Mouse (Mus musculus) layer of hippocampus, postnatal 14 days (tissue): ENCODE data around the gene Dnase1. TPM values are rescaled to one million over a fixed set of nuclear protein-coding genes. Genes with fewer than 3 reads are reported as not detected.
"Not testable (repeated sequence)": the region's sequence is repeated elsewhere in the genome, so short reads cannot be mapped to it uniquely, and the experiment has no call there.

Experiments
- DNase-seq, 2 experiments: peaks; one replicate each; pipeline ENCODE4 v3.0.0; 2021 to 2022; ENCODE audit warnings: low spot score in 2 of 2, mixed read lengths in 1 of 2
- microRNA-seq, 2 experiments: library from miRNA; unstranded; fragments of <30 nt; microRNA quantifications; one replicate each; pipeline ENCODE4 v1.2.0; 2021
- total RNA-seq, 2 experiments: library from RNA; stranded (reverse); gene quantifications; 2 replicates each; pipeline ENCODE4 v1.2.3; 2021

Gene Dnase1
- total RNA-seq, 2 experiments from 2014 or later: not detected

DNA sequence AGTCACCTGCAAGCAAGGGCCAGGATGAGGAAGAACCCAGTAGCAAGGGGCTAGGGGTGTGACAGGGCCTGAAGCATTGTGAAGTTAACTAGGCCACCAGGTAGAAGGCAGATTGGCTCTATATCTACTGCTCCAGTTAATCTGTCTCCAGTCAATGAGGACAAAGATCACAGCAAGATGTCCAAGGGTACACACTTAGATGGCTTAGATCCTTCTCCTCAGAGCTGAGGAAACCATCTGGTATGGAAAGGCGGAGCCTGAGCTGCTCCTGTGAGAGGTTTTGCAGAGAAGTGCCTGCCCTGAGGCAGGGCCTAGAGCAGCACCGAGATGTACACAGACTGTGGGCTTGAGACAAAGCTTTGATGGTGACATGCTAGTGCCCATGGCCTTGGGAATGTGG, 7.4 kb downstream of the Dnase1 start:
- no peak for DNase-seq

DNA sequence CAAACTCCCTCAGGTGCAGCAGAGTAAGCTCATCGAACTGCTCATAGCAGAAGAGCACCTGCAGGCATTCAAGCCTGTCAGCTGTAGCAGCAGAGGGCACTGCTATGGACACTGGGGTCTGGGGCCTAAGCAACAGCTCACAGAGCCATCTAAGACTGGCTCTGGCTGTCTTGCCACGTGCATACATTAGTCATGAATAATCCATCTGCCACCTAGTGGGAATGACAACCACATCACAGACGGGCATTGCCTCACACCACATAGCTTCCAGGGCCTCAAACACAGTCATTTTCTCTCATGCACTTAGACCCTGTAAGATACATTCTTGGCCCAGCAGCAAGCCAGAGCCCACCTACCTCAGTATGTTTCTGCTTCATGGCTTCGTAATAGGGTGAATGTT, 8.8 kb downstream of the Dnase1 start:
- DNase-seq: no peak

DNA sequence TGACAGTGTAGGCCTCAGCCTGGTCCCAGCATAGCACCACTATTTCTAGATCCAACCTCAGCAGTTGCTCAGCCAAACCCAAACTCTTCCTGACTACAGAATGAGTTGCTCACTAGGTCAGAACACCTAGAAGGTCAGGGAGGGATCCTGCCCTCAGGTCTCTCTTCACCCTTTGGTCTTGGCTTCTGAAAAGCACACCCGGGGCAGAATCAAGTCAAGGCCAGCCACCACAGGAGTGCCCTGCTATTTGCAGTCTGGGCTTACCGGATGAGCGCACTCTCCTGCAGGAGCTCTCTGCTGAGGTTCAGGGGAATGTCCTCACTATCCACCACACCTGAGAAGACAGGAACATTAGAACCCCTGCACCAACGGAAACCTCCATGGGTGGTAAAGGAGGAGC, 15.9 kb downstream of the Dnase1 start:
- DNase-seq: no peak

DNA sequence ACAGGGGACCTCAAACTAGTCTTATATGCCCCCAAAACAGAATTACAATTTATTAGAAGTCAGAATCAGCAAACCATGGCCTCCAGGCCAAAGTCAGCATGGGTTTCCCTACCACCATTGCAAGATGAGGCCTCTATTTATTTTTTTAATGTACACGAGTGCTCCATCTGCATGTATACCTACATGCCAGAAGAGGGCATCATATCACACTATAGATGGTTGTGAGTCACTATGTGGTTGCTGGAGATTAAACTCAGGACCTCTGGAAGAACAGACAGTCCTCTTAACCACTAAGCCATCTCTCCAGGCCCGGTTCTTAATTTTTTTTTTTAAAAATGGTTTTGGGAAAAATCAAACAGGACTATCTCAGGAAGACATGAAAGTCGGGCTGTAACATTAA, 17.1 kb downstream of the Dnase1 start:
- DNase-seq: no peak

DNA sequence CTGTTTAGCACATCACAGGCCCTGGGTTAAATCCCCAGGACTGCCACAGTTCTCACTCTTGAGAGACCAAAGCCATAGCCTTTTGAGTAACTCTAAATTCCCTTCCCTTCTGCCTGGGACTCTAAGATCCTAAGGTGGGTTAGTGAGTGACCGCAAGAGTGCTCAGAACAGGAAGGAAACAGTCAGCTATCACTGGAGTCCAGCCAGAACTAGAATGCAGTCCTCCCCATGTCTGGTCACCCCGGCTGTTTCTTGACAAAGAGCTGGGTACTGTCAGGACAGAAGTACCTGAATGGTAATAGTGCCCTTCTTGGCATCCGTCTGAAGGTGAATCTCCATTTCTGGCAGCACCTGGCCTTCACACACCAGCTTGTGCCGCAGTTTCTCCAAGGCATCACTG, 28.2 kb downstream of the Dnase1 start:
- no peak for DNase-seq

DNA sequence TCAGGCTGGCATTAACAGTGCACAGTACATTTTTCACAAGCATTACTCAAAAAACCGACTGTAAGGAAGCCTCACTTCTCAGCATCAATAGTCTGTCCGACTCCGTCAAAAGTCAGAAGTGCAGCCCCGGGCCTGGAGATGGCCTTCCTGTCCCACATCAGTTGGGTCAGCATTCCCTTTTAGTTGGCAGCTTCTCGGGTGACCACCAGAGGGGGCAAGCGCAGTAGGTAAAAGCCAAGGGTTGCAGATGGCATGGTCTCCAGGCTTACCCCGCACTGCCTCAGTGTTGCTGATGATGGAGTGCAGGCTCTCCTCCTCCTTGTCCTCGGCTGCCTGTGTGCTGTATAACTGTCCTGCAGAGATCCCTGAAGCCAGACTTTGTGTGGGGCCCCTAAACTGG, 31.8 kb downstream of the Dnase1 start:
- DNase-seq: peak; percentile 43 to 50

DNA sequence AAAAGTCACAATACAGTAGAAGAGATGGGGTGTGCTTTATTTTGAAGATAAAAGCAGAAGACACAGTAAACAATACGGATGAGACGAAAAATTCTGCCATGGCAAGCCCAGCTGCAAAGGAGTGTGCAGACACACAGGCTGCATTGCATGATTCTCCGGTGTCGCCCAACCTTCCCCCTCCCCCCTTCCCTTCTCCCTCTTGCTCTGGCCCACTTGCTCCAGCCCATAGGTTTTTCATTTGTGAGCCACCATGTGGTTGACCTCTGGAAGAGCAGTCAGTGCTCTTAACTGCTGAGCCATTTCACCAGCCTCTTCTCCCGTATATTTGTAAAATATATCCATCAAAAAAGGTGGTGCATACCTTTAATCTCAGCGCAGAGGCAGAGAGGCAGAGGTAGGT, 37.6 kb downstream of the Dnase1 start:
- no peak for DNase-seq

DNA sequence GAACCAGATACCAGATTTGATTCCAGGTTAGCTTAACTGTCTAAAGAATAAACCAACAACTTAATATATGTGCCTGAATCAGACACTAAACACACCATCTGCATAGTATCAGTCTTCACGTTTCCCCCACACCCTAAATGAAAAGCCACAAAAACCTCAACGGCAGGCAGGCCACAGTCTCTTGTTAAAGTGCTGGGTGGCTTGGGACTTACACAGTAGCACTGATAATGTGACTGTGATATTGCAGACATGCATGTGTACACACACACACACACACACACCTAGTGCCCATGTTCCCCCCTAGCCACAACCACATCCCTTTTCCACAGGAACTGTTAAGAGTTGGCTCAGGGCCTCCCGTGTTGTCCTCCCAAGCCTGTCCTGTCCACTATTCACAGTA, 38.1 kb downstream of the Dnase1 start:
- no peak for DNase-seq

DNA sequence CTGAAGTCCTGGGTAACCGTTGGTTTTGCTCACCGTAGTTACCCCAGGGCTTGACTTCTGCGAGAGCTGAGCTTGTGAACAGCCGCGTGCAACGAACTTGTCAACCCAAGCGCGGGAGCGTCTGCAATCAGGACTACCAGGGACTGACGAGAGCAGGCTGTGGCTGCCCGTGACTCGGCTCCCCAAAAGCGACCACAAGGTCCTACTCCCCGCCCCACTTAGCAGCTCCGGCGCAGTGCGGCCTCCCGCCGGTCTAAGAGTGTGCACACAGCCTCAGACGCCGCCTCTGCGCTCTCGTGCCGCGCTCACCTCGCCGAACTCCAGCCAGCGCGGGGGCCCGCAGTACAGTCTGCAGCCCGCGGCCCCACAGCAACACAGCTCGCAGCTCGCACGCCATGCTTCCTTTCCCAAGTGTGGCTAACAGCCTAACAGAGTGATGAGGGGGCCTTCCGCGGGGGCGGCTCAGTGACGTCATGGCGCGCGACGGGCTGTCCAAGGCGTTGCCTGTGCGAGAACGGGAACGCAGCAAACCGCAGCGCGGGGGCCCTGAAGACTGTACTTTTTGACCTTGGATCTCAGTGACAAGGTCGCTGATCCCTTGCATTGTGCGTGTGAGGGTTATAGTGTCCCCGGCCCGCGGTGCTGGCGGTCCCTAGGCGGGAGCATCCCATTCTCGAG, 40.8 kb downstream of the Dnase1 start, which contains the start of gene Trap1:
Gene Trap1 (minus strand): TSS at position 444 of the 678 bp plus-strand sequence.
- peak; percentile 95 to 96 for DNase-seq

DNA sequence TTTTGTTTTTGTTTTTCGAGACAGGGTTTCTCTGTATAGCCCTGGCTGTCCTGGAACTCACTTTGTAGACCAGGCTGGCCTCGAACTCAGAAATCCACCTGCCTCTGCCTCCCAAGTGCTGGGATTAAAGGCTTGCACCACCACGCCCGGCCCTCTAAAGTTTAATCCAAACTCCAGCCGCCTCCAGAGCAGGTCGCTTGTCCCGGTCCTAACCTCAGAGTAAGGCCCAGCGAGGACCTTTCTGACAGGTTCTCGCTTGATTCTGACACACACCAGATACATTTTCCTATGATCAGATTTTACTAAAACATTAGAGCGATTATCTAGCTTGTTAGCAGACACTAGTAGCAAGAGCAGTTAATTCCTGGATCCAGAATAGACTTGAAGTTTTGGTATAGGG, 41.6 kb downstream of the Dnase1 start:
- not testable (repeated sequence) for DNase-seq

DNA sequence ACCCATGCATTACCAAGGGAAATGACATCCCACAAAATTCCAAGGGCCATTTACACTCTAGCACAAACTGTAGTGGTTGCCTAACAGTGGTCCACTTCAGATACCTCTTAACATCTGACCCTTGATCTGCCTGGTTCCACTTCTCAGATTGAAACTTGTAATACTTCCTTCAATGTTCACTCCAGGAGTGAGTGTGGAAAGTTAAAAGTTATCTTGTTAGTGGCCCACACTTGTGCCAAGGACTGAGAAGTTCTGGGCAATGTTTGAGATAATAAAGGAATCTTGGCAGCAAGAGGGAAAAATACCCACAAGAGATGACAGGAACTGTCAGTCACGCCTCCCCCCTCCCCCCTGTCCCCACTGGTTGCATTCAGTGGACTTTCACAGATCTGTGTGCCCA, 42.9 kb downstream of the Dnase1 start:
- no peak for DNase-seq

DNA sequence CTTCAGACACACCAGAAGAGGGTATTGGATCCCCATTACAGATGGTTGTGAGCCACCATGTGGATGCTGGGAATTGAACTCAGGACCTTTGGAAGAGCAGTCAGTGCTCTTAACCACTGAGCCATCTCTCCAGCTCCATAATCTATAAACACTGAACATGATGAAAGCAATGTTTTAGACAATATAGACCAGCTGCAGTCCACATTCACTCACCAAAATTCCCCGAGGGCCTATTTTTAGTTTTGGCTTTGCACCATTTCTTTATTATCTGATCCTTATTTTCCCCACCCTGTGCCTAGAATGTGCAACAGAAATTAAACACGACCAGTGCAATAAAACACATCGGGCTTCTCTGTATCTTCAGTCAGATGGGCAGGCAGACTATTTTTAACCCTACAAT, 43.7 kb downstream of the Dnase1 start:
- not testable (repeated sequence) for DNase-seq

DNA sequence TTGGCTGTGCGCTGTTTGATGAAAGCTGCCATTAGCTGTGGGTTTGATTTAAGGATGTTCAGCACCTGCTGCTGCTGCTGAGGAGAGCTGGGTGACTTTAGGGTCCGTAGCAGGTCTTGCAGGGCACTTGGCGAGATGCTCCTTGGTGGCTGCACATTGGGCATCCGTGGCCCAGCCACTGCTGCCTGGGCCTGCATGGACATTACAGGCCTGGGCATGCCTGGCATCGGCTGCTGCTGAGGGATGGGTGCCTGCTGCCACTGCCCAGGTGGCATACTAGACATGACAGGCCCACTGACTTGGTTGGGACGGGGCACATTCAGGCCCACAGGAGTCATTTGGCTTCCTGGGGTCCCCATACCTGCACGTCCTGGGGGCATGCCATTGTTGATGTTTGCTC, 48.3 kb downstream of the Dnase1 start:
- no peak for DNase-seq

DNA sequence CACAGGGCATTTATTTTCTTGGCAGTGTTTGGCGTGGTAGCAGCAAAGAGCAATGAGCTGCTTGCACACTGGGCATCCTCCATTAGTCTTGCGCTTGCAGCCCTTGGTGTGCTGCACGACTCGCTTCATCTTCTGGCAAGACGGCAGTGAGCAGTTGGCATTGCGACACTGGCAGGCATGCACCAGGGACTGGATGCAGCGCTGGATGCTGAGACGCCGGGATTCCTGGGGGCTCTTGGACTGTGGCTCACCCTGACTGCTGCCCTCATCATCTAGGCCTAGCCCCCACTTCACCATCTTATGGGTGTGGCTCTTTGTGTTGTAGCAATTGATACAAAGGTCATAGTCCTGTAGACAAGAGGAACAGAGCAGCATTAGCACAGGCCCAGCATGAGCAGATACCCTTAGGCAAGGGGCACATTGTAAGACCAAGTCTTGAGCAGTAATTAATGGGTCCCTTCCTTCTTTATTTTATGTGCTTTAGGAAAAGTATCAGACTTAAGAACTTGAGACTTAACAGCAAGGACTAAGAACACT, 49.2 kb downstream of the Dnase1 start:
- no peak for DNase-seq

DNA sequence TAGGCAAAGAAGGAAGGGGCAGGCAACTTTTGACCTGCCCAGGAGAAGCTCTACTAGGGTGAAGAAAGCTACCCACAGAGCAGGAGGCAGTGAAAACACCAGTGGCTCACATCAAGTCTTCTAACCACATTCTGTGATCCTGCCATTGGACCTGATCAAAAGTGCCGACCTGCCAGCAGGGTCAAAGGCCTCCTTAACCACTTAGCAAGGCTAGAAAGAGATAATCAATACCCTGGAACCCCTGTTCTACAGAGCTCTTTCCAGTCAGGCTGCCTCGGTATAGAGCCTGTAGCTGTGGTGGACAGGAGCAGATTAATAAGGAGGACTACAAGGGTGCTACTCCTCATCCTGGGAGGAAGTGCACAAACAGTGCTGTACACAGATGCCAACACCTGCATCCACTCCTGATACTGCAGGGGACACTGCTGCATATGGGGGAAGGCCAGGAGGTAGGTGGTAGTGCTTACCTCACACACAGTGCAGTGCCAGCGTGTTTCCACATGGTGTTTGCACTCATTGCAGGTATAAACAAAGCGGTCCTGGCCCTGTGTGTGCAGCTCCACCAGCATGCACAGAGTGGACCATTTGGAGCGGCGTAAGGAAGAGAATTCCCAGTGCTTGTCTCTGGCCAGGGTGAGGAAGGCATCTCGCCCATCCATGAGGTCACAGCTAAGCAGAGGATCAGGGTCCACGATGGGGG, 50.6 kb downstream of the Dnase1 start:
- no peak for DNase-seq

Small RNA genes within 50 kb of the gene (microRNA-seq; reads per million reads assigned to microRNA genes)
- 0 reads per million in 2 experiments for gene Gm23413

Other genes starting within 250 kb of the Dnase1 start
- gene Olfr15, start 206.1 kb upstream of the Dnase1 start, total RNA-seq: not detected
- 1 to 10 TPM; 4.8 to 5.0 TPM for gene Zfp174, start 189.7 kb upstream of the Dnase1 start, total RNA-seq
- 100 to 1,000 TPM in 1 of 2 experiments, 10 to 100 TPM in 1; 98.4 to 115 TPM for gene Naa60, start 164.6 kb upstream of the Dnase1 start, total RNA-seq
- 10 to 100 TPM; 20.0 to 24.1 TPM for gene Zfp597, start 152.4 kb upstream of the Dnase1 start, total RNA-seq
- 1 to 10 TPM in 1 of 2 experiments, under 1 TPM in 1; 0.48 to 1.7 TPM for gene Gm20695, start 152.3 kb upstream of the Dnase1 start, total RNA-seq
- gene 1700037C18Rik, start 128.3 kb upstream of the Dnase1 start, total RNA-seq: 1 to 10 TPM; 4.5 to 5.3 TPM
- 10 to 100 TPM; 28.7 to 30.5 TPM for gene Cluap1, start 128.1 kb upstream of the Dnase1 start, total RNA-seq
- 1 to 10 TPM; 1.5 to 1.7 TPM for gene Nlrc3, start 60.3 kb upstream of the Dnase1 start, total RNA-seq
- gene Slx4, start 33.2 kb upstream of the Dnase1 start, total RNA-seq: 10 to 100 TPM; 45.8 to 57.8 TPM
- gene Trap1, start 40.9 kb downstream of the Dnase1 start, total RNA-seq: 10 to 100 TPM; 66.5 to 67.3 TPM
- gene Crebbp, start 177.1 kb downstream of the Dnase1 start, total RNA-seq: 10 to 100 TPM; 80.4 to 86.4 TPM